Mouse (Mus musculus) liver, postnatal 0 days (tissue): ENCODE measurements around the gene Vmn1r85.

Experiments
- CTCF ChIP-seq: sonication (generic); IDR thresholded peaks from 2 replicates; pipeline ENCODE4 v1.5.1; 2016; ENCODE audit warnings: antibody characterized with exemption, low read depth
- EP300 ChIP-seq: IDR thresholded peaks from 2 replicates; pipeline ENCODE4 v1.6.1; 2016; ENCODE audit warnings: antibody characterized with exemption, low read depth, mild to moderate bottlenecking

DNA sequence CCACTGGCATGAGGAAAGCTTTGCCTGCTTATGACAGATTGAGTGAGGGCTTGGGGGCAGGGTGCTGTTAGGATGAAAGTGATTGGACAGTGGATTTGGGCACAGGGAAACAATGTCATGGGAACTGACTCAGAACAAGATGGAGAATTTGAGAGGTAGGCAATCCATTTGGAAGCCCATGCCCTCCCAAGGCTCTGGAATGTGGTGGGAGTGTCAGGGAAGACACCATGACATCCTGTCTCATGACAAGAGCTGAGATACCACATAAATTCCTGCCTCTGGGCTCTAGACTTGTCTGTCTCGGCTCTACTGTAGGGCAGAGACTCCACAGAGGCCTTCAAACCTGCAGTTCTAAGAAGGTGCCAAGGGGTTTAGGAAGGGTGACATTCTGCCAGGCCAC lies 53.7 kb downstream of the Vmn1r85 start:
- TF ChIP-seq EP300 (no peak), CTCF (no peak)
